Mouse (Mus musculus) lung, postnatal 0 days (tissue): ENCODE data around the gene Gucy2e. TPM values are rescaled to one million over a fixed set of nuclear protein-coding genes. Genes with fewer than 3 reads are reported as not detected.

Experiments used
- ATAC-seq: fragments of 200-750 bp; cut with Nextera tagmentation; 2 replicates; pipeline ENCODE4 v1.8.0; 2017; ENCODE audit warnings: moderate library complexity
- DNase-seq: peaks from one replicate; pipeline ENCODE4 v3.0.0-alpha.2; 2016; ENCODE audit warnings: low spot score
- H3K27ac ChIP-seq: fragments of 300-500 bp; sonication (generic); 2 replicates; pipeline ENCODE4 v1.5.1; 2014; ENCODE audit warnings: antibody characterized with exemption, mild to moderate bottlenecking, low read length, mixed read lengths
- H3K27me3 ChIP-seq: fragments of 300-500 bp; sonication (generic); replicated peaks from 2 replicates; pipeline ENCODE4 v1.6.1; 2014; ENCODE audit warnings: low read length, mixed read lengths; ENCODE audit not compliant: insufficient read depth
- H3K36me3 ChIP-seq: fragments of 300-500 bp; sonication (generic); 2 replicates; pipeline ENCODE4 v1.6.1; 2014; ENCODE audit warnings: low read length, mixed read lengths; ENCODE audit not compliant: insufficient read depth
- H3K4me1 ChIP-seq: fragments of 300-500 bp; sonication (generic); 2 replicates; pipeline ENCODE4 v1.6.1; 2014; ENCODE audit warnings: antibody characterized with exemption, low read depth, low read length, mixed read lengths; ENCODE audit not compliant: insufficient read depth
- H3K4me2 ChIP-seq: fragments of 300-500 bp; sonication (generic); replicated peaks from 2 replicates; pipeline ENCODE4 v1.6.1; 2014; ENCODE audit warnings: low read depth, mild to moderate bottlenecking, low read length, moderate library complexity, mixed read lengths
- H3K4me3 ChIP-seq: fragments of 300-500 bp; sonication (generic); 2 replicates; pipeline ENCODE4 v1.5.1; 2014; ENCODE audit warnings: low read depth, low read length
- H3K9ac ChIP-seq: fragments of 300-500 bp; sonication (generic); replicated peaks from 2 replicates; pipeline ENCODE4 v1.6.1; 2014; ENCODE audit warnings: low read depth, mild to moderate bottlenecking
- H3K9me3 ChIP-seq: fragments of 300-500 bp; sonication (generic); 2 replicates; pipeline ENCODE4 v1.6.1; 2016; ENCODE audit warnings: low read length, mixed read lengths
- CTCF ChIP-seq: IDR thresholded peaks from 2 replicates; pipeline ENCODE4 v1.5.1; 2016; ENCODE audit warnings: antibody characterized with exemption, mild to moderate bottlenecking
- EP300 ChIP-seq: IDR thresholded peaks from 2 replicates; pipeline ENCODE4 v1.6.1; 2016; ENCODE audit warnings: antibody characterized with exemption, mild to moderate bottlenecking, control low read depth
- WGBS: fragments of 180-500 bp; shearing (Covaris S2); extraction: QIAGEN DNeasy Blood & Tissue Kit; methylation state at CpG from one replicate; pipeline ENCODE4 v1.1.7; 2014; 5-methylcytosine and 5-hydroxymethylcytosine counted together
- polyA plus RNA-seq: library from polyadenylated mRNA; unstranded; fragments of >200 nt; fragmentation: Nextera tagmentation; extraction: Ambion mirVana; gene quantifications from 2 replicates; pipeline ENCODE4 v1.2.1, GENCODE M21; 2015

Gene Gucy2e
- polyA plus RNA-seq: 0.04 TPM in 1 of 2 replicates, not detected in the other

DNA sequence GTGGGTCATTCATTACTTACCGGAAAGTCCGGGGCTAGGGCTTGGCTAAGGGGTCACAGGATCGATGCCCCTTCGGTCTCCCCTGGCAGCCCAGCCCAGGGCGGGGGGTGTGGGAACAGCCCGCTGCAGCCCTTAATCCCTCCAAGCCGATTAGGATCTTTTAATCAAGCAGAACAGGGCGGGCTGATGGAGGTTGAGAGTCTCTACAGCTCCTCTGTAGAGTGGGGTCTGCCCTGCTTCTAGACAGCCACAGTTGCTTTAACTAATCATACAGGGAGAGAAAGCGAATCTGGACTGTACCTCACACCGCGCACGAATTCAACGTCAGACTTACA is at the start of gene Gucy2e:
Gene Gucy2e, minus strand, starts transcription at position 111 of the 335 bp plus-strand sequence.
- Histone ChIP-seq H3K36me3 (no peaks in the 10 kb centered on the region), H3K27ac (no peak within 1 kb of the TSS), H3K9ac (no peak within 1 kb of the TSS), H3K9me3 (no peaks in the 10 kb centered on the region), H3K27me3 (peaks cover 18% of the 10 kb centered on the region), H3K4me2 (peak within 1 kb of the TSS; percentile 68), H3K4me3 (peak within 1 kb of the TSS; percentile 31), H3K4me1 (peaks cover 4% of the 10 kb centered on the region; the same call in 1 of the 2 replicates)
- no peak for DNase-seq
- WGBS: 29% methylated on average over 13 of the region's 13 CpGs
- ATAC-seq: no peak
- no peak for TF ChIP-seq EP300
- TF ChIP-seq CTCF: no peak

DNA sequence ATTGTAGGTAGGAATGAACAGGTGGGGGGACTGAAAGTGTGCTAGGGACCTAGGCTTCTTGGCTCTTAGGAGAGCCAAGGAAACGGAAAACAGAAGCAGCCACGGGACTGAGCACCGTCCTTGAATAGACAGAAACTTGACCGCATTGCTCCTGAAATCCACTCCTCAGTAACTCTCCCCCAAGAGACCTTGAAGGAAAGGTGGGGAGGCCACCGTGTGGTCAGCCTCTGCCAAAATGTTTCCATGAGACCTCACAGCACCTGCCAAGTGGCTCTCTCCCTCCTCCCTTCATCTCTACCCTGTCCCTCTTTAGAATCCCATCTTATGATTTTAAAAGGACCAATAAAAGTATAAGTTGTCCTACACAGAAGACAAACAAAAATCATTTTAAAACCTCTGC is 40.4 kb upstream of the Gucy2e start:
- no peaks in the 10 kb centered on the region for H3K36me3 ChIP-seq
- no peak for DNase-seq
- H3K9me3 ChIP-seq: no peaks in the 10 kb centered on the region
- H3K4me3 ChIP-seq: no peak overlapping the region
- no peak overlapping the region for H3K4me2 ChIP-seq
- H3K27ac ChIP-seq: no peak overlapping the region
- 68% methylated on average over 5 of the region's 5 CpGs for WGBS
- TF ChIP-seq CTCF: no peak
- TF ChIP-seq EP300: no peak
- no peak for ATAC-seq
- H3K9ac ChIP-seq: no peak overlapping the region
- no peaks in the 10 kb centered on the region for H3K27me3 ChIP-seq
- no peaks in the 10 kb centered on the region for H3K4me1 ChIP-seq

DNA sequence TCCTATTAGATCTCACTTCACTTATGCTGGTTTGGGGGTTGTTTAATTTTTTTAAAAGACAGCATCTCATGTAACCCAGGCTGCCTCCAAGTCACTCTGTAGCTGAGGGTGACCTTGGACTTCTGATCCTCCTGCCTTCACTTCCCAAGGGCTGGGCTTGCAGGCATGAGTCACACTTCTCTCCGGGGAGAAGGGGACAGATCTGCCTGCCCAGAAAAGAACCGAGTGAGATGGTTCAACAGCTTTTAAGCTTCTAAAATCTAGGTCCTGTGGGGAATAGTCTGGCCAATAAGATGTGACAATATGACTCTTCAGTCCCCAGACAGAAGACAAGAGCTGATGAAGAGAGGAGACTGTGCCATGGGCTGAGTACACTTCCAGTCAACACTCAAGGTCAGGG is 39.2 kb upstream of the Gucy2e start:
- no peak for ATAC-seq
- TF ChIP-seq CTCF: no peak
- TF ChIP-seq EP300: no peak
- WGBS: 32% methylated on average over 2 of the region's 2 CpGs
- no peak for DNase-seq
- Histone ChIP-seq H3K9ac (no peak overlapping the region), H3K36me3 (no peaks in the 10 kb centered on the region), H3K4me3 (no peak overlapping the region), H3K27ac (no peak overlapping the region), H3K4me2 (no peak overlapping the region), H3K9me3 (no peaks in the 10 kb centered on the region), H3K27me3 (no peaks in the 10 kb centered on the region), H3K4me1 (no peaks in the 10 kb centered on the region)

DNA sequence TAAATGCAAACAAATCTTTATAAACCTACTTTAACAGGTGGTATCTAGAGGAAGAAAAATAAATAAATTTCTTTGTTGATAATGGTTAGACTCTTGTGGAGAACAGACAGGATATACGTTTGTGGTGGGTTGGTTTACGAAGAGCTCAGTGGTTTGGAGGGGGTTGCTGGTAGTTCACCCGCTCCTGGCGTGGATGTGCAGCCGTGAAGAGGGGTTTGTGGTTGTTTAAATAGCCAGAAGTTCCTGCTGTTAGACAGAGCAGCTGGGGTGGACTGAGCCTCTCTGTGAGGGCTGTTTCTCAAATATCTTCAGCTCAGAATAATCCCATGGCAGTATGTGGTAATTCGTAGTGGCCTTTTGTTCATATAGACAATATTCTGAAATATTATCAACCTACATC is 38.8 kb upstream of the Gucy2e start:
- no peak overlapping the region for H3K4me3 ChIP-seq
- no peak overlapping the region for H3K9ac ChIP-seq
- ATAC-seq (no peak), DNase-seq (no peak)
- no peak for TF ChIP-seq EP300
- TF ChIP-seq CTCF: no peak
- H3K9me3 ChIP-seq: no peaks in the 10 kb centered on the region
- H3K27me3 ChIP-seq: no peaks in the 10 kb centered on the region
- H3K4me1 ChIP-seq: no peaks in the 10 kb centered on the region
- no peak overlapping the region for H3K4me2 ChIP-seq
- no peak overlapping the region for H3K27ac ChIP-seq
- H3K36me3 ChIP-seq: no peaks in the 10 kb centered on the region
- WGBS: 53% methylated on average over 6 of the region's 6 CpGs

DNA sequence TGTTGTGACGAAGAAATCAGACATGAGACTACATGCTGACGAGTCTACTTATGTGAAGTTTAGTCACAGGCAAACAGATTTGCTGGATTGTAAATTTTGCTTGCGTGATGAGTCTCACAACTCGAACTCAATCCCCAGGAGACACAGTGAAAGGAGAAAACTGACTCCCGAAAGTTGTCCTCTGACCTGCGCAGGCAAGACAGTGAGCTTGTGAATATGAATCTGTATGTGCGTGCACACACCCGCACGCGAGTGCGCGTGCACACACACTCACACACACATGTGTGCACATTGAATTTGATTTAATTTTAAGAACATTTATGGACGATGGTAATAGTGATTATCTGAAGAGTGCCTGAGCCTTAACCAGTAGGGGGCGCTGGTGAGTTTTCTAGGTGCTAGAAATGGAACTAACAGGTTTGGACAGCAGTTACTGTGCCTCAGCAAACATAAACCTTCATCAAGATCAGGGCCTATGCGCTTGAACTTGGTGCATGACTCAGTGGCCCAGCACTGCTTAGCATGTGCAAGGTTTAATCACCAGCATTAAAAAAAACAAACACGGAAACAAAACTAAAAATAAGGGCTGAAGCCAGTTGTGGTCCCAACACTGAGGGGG is 35.4 kb upstream of the Gucy2e start:
- WGBS: 34% methylated on average over 16 of the region's 16 CpGs
- Histone ChIP-seq H3K9ac (no peak overlapping the region), H3K9me3 (no peaks in the 10 kb centered on the region), H3K4me2 (no peak overlapping the region), H3K27ac (no peak overlapping the region), H3K36me3 (no peaks in the 10 kb centered on the region), H3K4me1 (no peaks in the 10 kb centered on the region), H3K4me3 (no peak overlapping the region), H3K27me3 (0 out of 2 replicates have a peak, but pooled peaks cover 5% of the 10 kb centered on the region)
- peak; percentile 85 for TF ChIP-seq CTCF
- TF ChIP-seq EP300: no peak
- DNase-seq: peak; percentile 79
- peak; percentile 28; the same call in 1 of the 2 replicates for ATAC-seq

DNA sequence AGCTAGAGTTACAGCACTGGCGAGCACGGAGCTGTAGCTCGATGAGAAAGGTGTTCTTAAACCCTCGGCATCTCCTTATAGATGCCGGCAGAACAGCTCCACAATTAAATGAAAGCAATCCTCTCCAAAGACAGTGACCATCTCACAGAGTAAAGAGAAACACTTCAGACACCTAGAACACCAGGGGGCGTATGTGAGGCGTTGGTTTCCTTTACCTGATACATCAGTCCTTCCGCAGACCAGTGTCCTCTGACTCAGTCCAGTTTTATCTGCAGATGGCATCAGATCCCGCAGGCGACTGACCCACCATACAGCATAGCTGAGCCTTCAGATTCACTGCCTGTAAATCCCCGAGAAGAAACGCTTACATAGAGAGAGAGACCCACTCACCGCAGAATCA is 32.7 kb upstream of the Gucy2e start:
- H3K36me3 ChIP-seq: no peaks in the 10 kb centered on the region
- H3K4me3 ChIP-seq: no peak overlapping the region
- H3K4me1 ChIP-seq: no peaks in the 10 kb centered on the region
- no peak overlapping the region for H3K4me2 ChIP-seq
- ATAC-seq (peak; percentile 30; the same call in 1 of the 2 replicates), DNase-seq (peak; percentile 71)
- H3K27me3 ChIP-seq: 0 out of 2 replicates have a peak, but pooled peaks cover 5% of the 10 kb centered on the region
- WGBS: 16% methylated on average over 13 of the region's 13 CpGs
- no peak overlapping the region for H3K9ac ChIP-seq
- no peaks in the 10 kb centered on the region for H3K9me3 ChIP-seq
- H3K27ac ChIP-seq: no peak overlapping the region
- no peak for TF ChIP-seq EP300
- TF ChIP-seq CTCF: peak; percentile 89
